Comparison of ENCODE assay signal across 17 mouse cellular contexts in genomic region chr10:94500210-94500876, GRCm38 (mm10).
DNase-seq lines count a peak whose midpoint lies in the region; ATAC-seq and TF ChIP-seq lines count a peak whose summit lies in the region.
"Had no signal": no experiment of that assay in that cellular context is flagged by ENCODE, and none has a peak within 500 bp of the region (broad histone marks: within the 10 kb centered on the region; RNA-seq: fewer than 3 reads in every experiment).

No protein-coding gene starts in this region.

- no peaks in the 10 kb centered on the region for H3K36me3 ChIP-seq in kidney, embryonic 15.5 days
- H3K36me3 ChIP-seq in hindbrain, embryonic 15.5 days: no peaks in the 10 kb centered on the region
- H3K36me3 ChIP-seq in midbrain, embryonic 16.5 days (ENCODE audit: control insufficient read depth, insufficient read depth, low read length): no peaks in the 10 kb centered on the region
- H3K36me3 ChIP-seq: heart, embryonic 15.5 days; liver, embryonic 13.5 days had no signal

- H3K27ac ChIP-seq in kidney, embryonic 15.5 days: no peak overlapping the region
- no peak overlapping the region for H3K27ac ChIP-seq in hindbrain, embryonic 15.5 days (replicated peaks)
- no peak overlapping the region for H3K27ac ChIP-seq in midbrain, embryonic 16.5 days (ENCODE audit: low read length)
- H3K27ac ChIP-seq: heart, embryonic 15.5 days; liver, embryonic 13.5 days had no signal

- no peaks in the 10 kb centered on the region for H3K27me3 ChIP-seq in kidney, embryonic 15.5 days
- H3K27me3 ChIP-seq in hindbrain, embryonic 15.5 days: no peaks in the 10 kb centered on the region
- H3K27me3 ChIP-seq in midbrain, embryonic 16.5 days (ENCODE audit: control insufficient read depth, insufficient read depth, low read depth, low read length): no peaks in the 10 kb centered on the region
- H3K27me3 ChIP-seq: heart, embryonic 15.5 days had no signal

- H3K9me3 ChIP-seq in kidney, embryonic 15.5 days (replicated peaks): no peaks in the 10 kb centered on the region
- no peaks in the 10 kb centered on the region for H3K9me3 ChIP-seq in hindbrain, embryonic 15.5 days
- no peaks in the 10 kb centered on the region for H3K9me3 ChIP-seq in midbrain, embryonic 16.5 days (replicated peaks; ENCODE audit: control insufficient read depth, low read length, poor library complexity, severe bottlenecking)
- H3K9me3 ChIP-seq: heart, embryonic 15.5 days; liver, embryonic 13.5 days; megakaryocyte, embryonic 14.5 days had no signal

- ATAC-seq in kidney, embryonic 15.5 days (replicated peaks; ENCODE audit: low FRiP score): peak; percentile 46; the same call in 1 of the 2 replicates
- ATAC-seq in hindbrain, embryonic 15.5 days (ENCODE audit: low FRiP score, low read depth): peak; percentile 52
- ATAC-seq in midbrain, embryonic 16.5 days: no peak
- ATAC-seq: CD4-positive, CD25-positive, alpha-beta regulatory T cell, adult 4 months had no signal

- DNase-seq in kidney, postnatal 14 days: no peak
- DNase-seq in brain, embryonic 14.5 days (ENCODE audit: low read depth): peak; percentile 40
- DNase-seq in adrenal gland, postnatal 14 days: no peak
- DNase-seq in spleen, postnatal 4 days (ENCODE audit: low spot score in 2 of 2): no peak
- no peak for DNase-seq in frontal cortex, postnatal 10 days (ENCODE audit: low spot score in 2 of 2)
- DNase-seq: adrenal gland, postnatal 25 days; cerebellum, postnatal 25 days; gastrocnemius, postnatal 25 days; kidney, adult 8-10 months; liver, embryonic 13.5 days; thymus, postnatal 36 days had no signal

- no peak for TF ChIP-seq CTCF in brain, embryonic 14.5 days (IDR thresholded peaks at IDR 0.05; ENCODE audit: borderline replicate concordance, extremely low read depth, insufficient read depth, insufficient read length)

- H3K4me3 ChIP-seq in kidney, embryonic 15.5 days (replicated peaks): no peak overlapping the region
- H3K4me3 ChIP-seq in hindbrain, embryonic 15.5 days: no peak overlapping the region
- H3K4me3 ChIP-seq in midbrain, embryonic 16.5 days (ENCODE audit: low read depth, low read length): no peak overlapping the region
- H3K4me3 ChIP-seq: heart, embryonic 15.5 days; liver, embryonic 13.5 days; megakaryocyte, embryonic 14.5 days had no signal

- TF ChIP-seq POLR2A in brain, embryonic 14.5 days (IDR thresholded peaks at IDR 0.05; ENCODE audit: borderline replicate concordance, extremely low read depth, insufficient read depth, insufficient read length, poor library complexity, severe bottlenecking): no peak

- no peak overlapping the region for H3K4me2 ChIP-seq in kidney, embryonic 15.5 days
- H3K4me2 ChIP-seq in hindbrain, embryonic 15.5 days: 0 out of 2 replicates have a peak overlapping the region, but pooled peaks have one; percentile 3
- no peak overlapping the region for H3K4me2 ChIP-seq in midbrain, embryonic 16.5 days (ENCODE audit: low read length)
- H3K4me2 ChIP-seq: heart, embryonic 15.5 days; liver, embryonic 13.5 days had no signal

- no peak overlapping the region for H3K9ac ChIP-seq in kidney, embryonic 15.5 days
- no peak overlapping the region for H3K9ac ChIP-seq in hindbrain, embryonic 15.5 days
- H3K9ac ChIP-seq in midbrain, embryonic 16.5 days (ENCODE audit: low read depth, low read length): peak overlapping the region; percentile 5; the same call in 1 of the 2 replicates
- H3K9ac ChIP-seq: heart, embryonic 15.5 days; liver, embryonic 13.5 days had no signal

- H3K4me1 ChIP-seq in kidney, embryonic 15.5 days: 0 out of 2 replicates have a peak, but pooled peaks cover 4% of the 10 kb centered on the region
- peaks cover 16% of the 10 kb centered on the region for H3K4me1 ChIP-seq in hindbrain, embryonic 15.5 days (replicated peaks)
- peaks cover 8% of the 10 kb centered on the region for H3K4me1 ChIP-seq in midbrain, embryonic 16.5 days (ENCODE audit: control insufficient read depth, insufficient read depth, low read length)
- H3K4me1 ChIP-seq: liver, embryonic 13.5 days; megakaryocyte, embryonic 14.5 days had no signal

- 39% methylated on average over 16 of the region's 16 CpGs for WGBS in kidney, embryonic 15.5 days
- WGBS in hindbrain, embryonic 15.5 days: 24% methylated on average over 16 of the region's 16 CpGs
- WGBS in midbrain, embryonic 16.5 days: 30% methylated on average over 16 of the region's 16 CpGs
